Mouse (Mus musculus) liver, embryonic 14.5 days (tissue): ENCODE results near the gene Tmem165.

Experiments used
- CTCF ChIP-seq: IDR thresholded peaks from 2 replicates; pipeline ENCODE4 v1.5.1; 2016; ENCODE audit warnings: antibody characterized with exemption, low read depth, control low read depth
- EP300 ChIP-seq: IDR thresholded peaks from 2 replicates; pipeline ENCODE4 v1.6.1; 2016; ENCODE audit warnings: antibody characterized with exemption, low read depth

- no peak for TF ChIP-seq CTCF
- no peak for TF ChIP-seq EP300
These were observed 18.9 kb upstream of the Tmem165 start for GRCm38 (mm10) chr5:76164827-76165226.
